Mouse (Mus musculus) intestine, embryonic 15.5 days (tissue): Measurements from ENCODE around the gene Smco3. TPM values are rescaled to one million over a fixed set of nuclear protein-coding genes. Genes with fewer than 3 reads are reported as not detected.

ENCODE experiments used
- ATAC-seq: fragments of 200-750 bp; cut with Nextera tagmentation; 2 replicates; pipeline ENCODE4 v1.8.0; 2017; ENCODE audit warnings: moderate TSS enrichment, moderate library complexity
- H3K27ac ChIP-seq: fragments of 300-500 bp; sonication (generic); 2 replicates; pipeline ENCODE4 v1.5.1; 2015; ENCODE audit warnings: mild to moderate bottlenecking, inconsistent platforms
- H3K27me3 ChIP-seq: fragments of 300-500 bp; sonication (generic); replicated peaks from 2 replicates; pipeline ENCODE4 v1.6.1; 2015; ENCODE audit warnings: inconsistent platforms
- H3K36me3 ChIP-seq: fragments of 300-500 bp; sonication (generic); 2 replicates; pipeline ENCODE4 v1.6.1; 2015; ENCODE audit warnings: inconsistent platforms
- H3K4me1 ChIP-seq: fragments of 300-500 bp; sonication (generic); replicated peaks from 2 replicates; pipeline ENCODE4 v1.6.1; 2015; ENCODE audit warnings: inconsistent platforms
- H3K4me2 ChIP-seq: fragments of 300-500 bp; sonication (generic); replicated peaks from 2 replicates; pipeline ENCODE4 v1.6.1; 2015; ENCODE audit warnings: mild to moderate bottlenecking, inconsistent platforms
- H3K4me3 ChIP-seq: fragments of 300-500 bp; sonication (generic); replicated peaks from 2 replicates; pipeline ENCODE4 v1.5.1; 2015; ENCODE audit warnings: inconsistent platforms
- H3K9ac ChIP-seq: fragments of 300-500 bp; sonication (generic); 2 replicates; pipeline ENCODE4 v1.6.1; 2015; ENCODE audit warnings: inconsistent platforms
- H3K9me3 ChIP-seq: fragments of 300-500 bp; sonication (generic); 2 replicates; pipeline ENCODE4 v1.6.1; 2016; ENCODE audit warnings: inconsistent platforms
- WGBS: fragments of 180-500 bp; shearing (Covaris S2); methylation state at CpG from one replicate; pipeline ENCODE4 v1.1.7; 2015; 5-methylcytosine and 5-hydroxymethylcytosine counted together
- polyA plus RNA-seq: library from polyadenylated mRNA; unstranded; fragments of >200 nt; fragmentation: Nextera tagmentation; extraction: Ambion mirVana; gene quantifications from 2 replicates; pipeline ENCODE4 v1.2.1, GENCODE M21; 2015

The Smco3 gene
- polyA plus RNA-seq, 1 experiment from 2014 or later = 3.4 TPM

- H3K9me3 ChIP-seq = no peaks in the 10 kb centered on the region
- no peak overlapping the region for H3K4me3 ChIP-seq
- H3K27me3 ChIP-seq = no peaks in the 10 kb centered on the region
- H3K4me1 ChIP-seq = peaks cover 13% of the 10 kb centered on the region
- H3K9ac ChIP-seq = no peak overlapping the region
- ATAC-seq = no peak
- WGBS = 35% methylated on average over 4 of the region's 4 CpGs
- H3K36me3 ChIP-seq = peaks cover 33% of the 10 kb centered on the region
- H3K27ac ChIP-seq = no peak overlapping the region
- no peak overlapping the region for H3K4me2 ChIP-seq
Measured at GRCm38 (mm10) chr6:136813117-136813516, 22.1 kb downstream of the Smco3 start.

DNA sequence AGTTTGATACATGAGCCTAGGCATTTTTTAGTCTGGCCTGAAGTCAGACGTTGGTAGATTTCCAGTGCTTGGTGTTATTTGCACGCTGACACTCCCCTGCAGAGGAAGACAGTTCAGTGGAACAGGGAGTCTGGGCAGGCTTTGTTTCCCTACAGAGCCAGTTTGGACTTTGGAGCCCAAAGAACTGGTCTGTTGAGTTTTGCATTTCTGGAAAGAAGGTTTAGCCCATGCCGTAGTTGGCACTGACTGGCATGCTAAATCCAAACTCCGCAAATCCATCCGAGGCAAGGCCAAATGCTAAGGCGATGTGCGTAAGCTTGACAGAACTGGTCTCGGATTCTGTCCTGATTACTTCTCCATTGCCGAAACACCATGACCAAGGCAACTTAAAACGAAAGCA is 24.1 kb downstream of the Smco3 start:
- Histone ChIP-seq H3K9ac (no peak overlapping the region), H3K9me3 (no peaks in the 10 kb centered on the region), H3K4me3 (no peak overlapping the region), H3K4me1 (peaks cover 19% of the 10 kb centered on the region), H3K27ac (peak overlapping the region; percentile 10; the same call in 1 of the 2 replicates), H3K4me2 (no peak overlapping the region), H3K36me3 (peaks cover 17% of the 10 kb centered on the region), H3K27me3 (no peaks in the 10 kb centered on the region)
- 76% methylated on average over 10 of the region's 10 CpGs for WGBS
- no peak for ATAC-seq

- H3K4me3 ChIP-seq = peak overlapping the region; percentile 91
- peak overlapping the region; percentile 78; the same call in 1 of the 2 replicates for H3K9ac ChIP-seq
- peaks cover 7% of the 10 kb centered on the region for H3K36me3 ChIP-seq
- H3K4me2 ChIP-seq = peak overlapping the region; percentile 88
- H3K9me3 ChIP-seq = no peaks in the 10 kb centered on the region
- H3K4me1 ChIP-seq = peaks cover 19% of the 10 kb centered on the region
- no peak overlapping the region for H3K27ac ChIP-seq
- no peak for ATAC-seq
- no peaks in the 10 kb centered on the region for H3K27me3 ChIP-seq
- WGBS = 63% methylated on average over 13 of the region's 13 CpGs
Measured at GRCm38 (mm10) chr6:136809673-136810072, 25.6 kb downstream of the Smco3 start.

GRCm38 (mm10) chr6:136809077-136809476 is 26.2 kb downstream of the Smco3 start:
- Histone ChIP-seq H3K27me3 (no peaks in the 10 kb centered on the region), H3K4me3 (peak overlapping the region; percentile 91), H3K27ac (peak overlapping the region; percentile 88), H3K4me2 (peak overlapping the region; percentile 88), H3K4me1 (peaks cover 19% of the 10 kb centered on the region), H3K9ac (peak overlapping the region; percentile 78), H3K36me3 (peaks cover 3% of the 10 kb centered on the region; the same call in 1 of the 2 replicates), H3K9me3 (no peaks in the 10 kb centered on the region)
- no peak for ATAC-seq
- WGBS = 19% methylated on average over 14 of the region's 14 CpGs

GRCm38 (mm10) chr6:136808631-136809046 is 26.6 kb downstream of the Smco3 start:
- Histone ChIP-seq H3K27me3 (no peaks in the 10 kb centered on the region), H3K36me3 (0 out of 2 replicates have a peak, but pooled peaks cover 3% of the 10 kb centered on the region), H3K9me3 (no peaks in the 10 kb centered on the region), H3K27ac (peak overlapping the region; percentile 88), H3K4me3 (peak overlapping the region; percentile 91), H3K9ac (peak overlapping the region; percentile 78), H3K4me1 (peaks cover 19% of the 10 kb centered on the region), H3K4me2 (peak overlapping the region; percentile 88)
- under 1% methylated on average over 28 of the region's 28 CpGs for WGBS
- peak; percentile 12 for ATAC-seq

DNA sequence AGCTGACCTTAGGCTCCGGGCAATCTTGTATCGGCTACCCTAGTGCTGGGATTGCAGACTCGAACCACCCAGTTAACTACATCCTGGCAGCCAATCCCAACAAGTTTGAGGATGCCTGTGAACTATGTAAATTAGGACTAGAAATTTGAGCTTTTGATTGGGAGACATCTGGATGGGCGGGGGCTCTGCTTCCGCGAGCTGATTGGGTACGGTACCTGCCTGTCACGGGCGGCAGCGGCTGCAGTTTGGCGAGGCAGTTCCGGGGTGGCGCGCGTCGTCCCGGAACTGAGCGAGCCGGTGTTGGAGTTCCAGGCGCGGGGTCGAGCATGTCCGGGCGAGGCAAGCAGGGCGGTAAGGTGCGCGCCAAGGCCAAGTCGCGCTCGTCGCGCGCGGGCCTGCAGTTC is 27.2 kb downstream of the Smco3 start, which contains the start of gene H2afj:
Gene H2afj, plus strand, starts transcription at position 231 of the 404 bp plus-strand sequence.
- Histone ChIP-seq H3K4me1 (peaks cover 23% of the 10 kb centered on the region), H3K9me3 (no peaks in the 10 kb centered on the region), H3K9ac (peak within 1 kb of the TSS; percentile 78), H3K4me3 (peak within 1 kb of the TSS; percentile 91), H3K4me2 (peak within 1 kb of the TSS; percentile 88), H3K27ac (peak within 1 kb of the TSS; percentile 88), H3K27me3 (no peaks in the 10 kb centered on the region), H3K36me3 (0 out of 2 replicates have a peak, but pooled peaks cover 1% of the 10 kb centered on the region)
- ATAC-seq = peak; percentile 82
- 0% methylated on average over 34 of the region's 34 CpGs for WGBS

- ATAC-seq = peak; percentile 3
- H3K4me1 ChIP-seq = peaks cover 23% of the 10 kb centered on the region
- 24% methylated on average over 18 of the region's 18 CpGs for whole genome bisulfite sequencing
Measured at GRCm38 (mm10) chr6:136807395-136808013, 27.7 kb downstream of the Smco3 start.

GRCm38 (mm10) chr6:136806819-136807218 is 28.4 kb downstream of the Smco3 start:
- Histone ChIP-seq H3K4me1 (peaks cover 23% of the 10 kb centered on the region), H3K4me2 (peak overlapping the region; percentile 63), H3K36me3 (no peaks in the 10 kb centered on the region), H3K9me3 (no peaks in the 10 kb centered on the region), H3K9ac (no peak overlapping the region), H3K27ac (peak overlapping the region; percentile 88), H3K27me3 (no peaks in the 10 kb centered on the region), H3K4me3 (no peak overlapping the region)
- 57% methylated on average over 5 of the region's 5 CpGs for whole genome bisulfite sequencing
- no peak for ATAC-seq

More at GRCm38 (mm10) chr6:136807395-136808013, 27.7 kb downstream of the Smco3 start:
- peak overlapping the region; percentile 41 for H3K9ac ChIP-seq
- peak overlapping the region; percentile 63 for H3K4me2 ChIP-seq
- no peaks in the 10 kb centered on the region for H3K36me3 ChIP-seq
- peak overlapping the region; percentile 88 for H3K27ac ChIP-seq
- peak overlapping the region; percentile 91 for H3K4me3 ChIP-seq
- no peaks in the 10 kb centered on the region for H3K9me3 ChIP-seq
- H3K27me3 ChIP-seq = no peaks in the 10 kb centered on the region

DNA sequence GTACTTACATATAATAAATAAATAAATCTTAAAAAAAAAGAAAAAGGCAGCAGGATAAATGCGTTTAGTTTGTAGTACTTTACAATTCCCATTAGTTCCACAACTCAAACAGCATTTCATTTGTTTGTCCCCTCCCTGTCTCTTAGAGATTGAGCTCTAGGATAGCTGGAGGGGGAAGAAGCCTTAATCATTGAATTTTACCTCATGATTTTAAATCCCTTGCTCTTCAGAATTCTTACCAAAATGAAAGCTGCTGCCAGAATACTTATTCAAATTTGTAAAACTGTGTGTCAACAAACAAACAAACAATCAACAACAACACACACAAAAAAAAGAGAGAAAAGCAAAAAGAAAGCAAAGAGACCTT is 29.9 kb downstream of the Smco3 start:
- no peak overlapping the region for H3K27ac ChIP-seq
- no peak overlapping the region for H3K9ac ChIP-seq
- H3K4me3 ChIP-seq = no peak overlapping the region
- H3K9me3 ChIP-seq = no peaks in the 10 kb centered on the region
- no peak overlapping the region for H3K4me2 ChIP-seq
- ATAC-seq = no peak
- H3K36me3 ChIP-seq = no peaks in the 10 kb centered on the region
- H3K4me1 ChIP-seq = peaks cover 17% of the 10 kb centered on the region
- 71% methylated on average over 1 of the region's 1 CpGs for WGBS
- no peaks in the 10 kb centered on the region for H3K27me3 ChIP-seq

DNA sequence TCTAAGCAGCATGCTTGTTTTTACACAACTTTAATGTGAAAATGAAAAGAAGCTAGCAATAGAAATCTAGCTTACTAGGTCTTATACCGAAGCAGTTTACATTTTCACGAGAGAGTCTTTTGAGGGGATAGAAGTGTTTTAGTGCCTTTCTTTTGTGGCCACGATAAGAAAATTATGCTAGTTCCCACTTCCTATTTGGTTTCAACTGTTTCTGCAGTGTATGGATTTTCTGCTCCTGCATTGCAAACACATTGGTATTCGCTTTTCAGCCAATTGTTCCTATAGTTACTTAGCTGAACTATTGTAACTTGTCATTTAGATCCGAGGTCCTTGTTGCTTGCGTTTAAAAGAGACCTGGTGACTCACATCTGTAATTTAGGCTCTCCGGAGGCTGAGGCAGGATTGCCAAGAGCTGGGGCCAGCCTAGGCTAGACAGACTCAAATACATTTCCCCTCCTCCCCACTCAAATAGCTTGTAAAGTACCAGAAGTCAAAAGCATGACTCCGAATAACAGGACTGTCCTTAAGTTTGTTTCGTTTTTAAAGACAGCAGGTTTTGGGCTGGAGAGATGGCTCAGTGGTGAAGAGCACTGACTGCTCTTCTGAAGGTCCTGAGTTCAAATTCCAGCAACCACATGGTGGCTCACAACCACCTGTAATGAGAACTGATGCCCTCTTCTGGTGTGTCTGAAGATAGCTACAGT is 30.4 kb downstream of the Smco3 start:
- WGBS = 25% methylated on average over 9 of the region's 9 CpGs
- Histone ChIP-seq H3K36me3 (no peaks in the 10 kb centered on the region), H3K27ac (peak overlapping the region; percentile 100), H3K4me3 (peak overlapping the region; percentile 68), H3K4me1 (peaks cover 16% of the 10 kb centered on the region), H3K4me2 (peak overlapping the region; percentile 91), H3K9me3 (no peaks in the 10 kb centered on the region), H3K27me3 (no peaks in the 10 kb centered on the region), H3K9ac (0 out of 2 replicates have a peak overlapping the region, but pooled peaks have one; percentile 20)
- ATAC-seq = no peak

- Histone ChIP-seq H3K27ac (peak within 1 kb of the TSS; percentile 100), H3K4me2 (peak within 1 kb of the TSS; percentile 91), H3K36me3 (no peaks in the 10 kb centered on the region), H3K27me3 (no peaks in the 10 kb centered on the region), H3K9me3 (no peaks in the 10 kb centered on the region), H3K9ac (peak within 1 kb of the TSS; percentile 91), H3K4me3 (peak within 1 kb of the TSS; percentile 68), H3K4me1 (peaks cover 10% of the 10 kb centered on the region; the same call in 1 of the 2 replicates)
- WGBS = under 1% methylated on average over 50 of the region's 50 CpGs
- ATAC-seq = peak; percentile 71
Measured at GRCm38 (mm10) chr6:136803739-136804633, 31.3 kb downstream of the Smco3 start, which contains the start of gene Hist4h4. Gene Hist4h4 (minus strand): TSS chr6:136804415.
